Mouse (Mus musculus) layer of hippocampus, postnatal 10 days (tissue): ENCODE measurements at regions not wholly inside any gene's neighbourhood (a gene's known extent, or its start where the extent isn't known, plus 50 kb on each side); places are given as distances from the start of the nearest gene placed in this dataset.

ENCODE experiments used
- DNase-seq, 2 experiments: peaks; one replicate each; pipeline ENCODE4 v3.0.0; 2021; ENCODE audit warnings: low spot score in 2 of 2

- no peak for DNase-seq
These were observed 268.8 kb downstream of the Gm9195 start for GRCm38 (mm10) chr14:72222836-72223235.

GRCm38 (mm10) chr14:72219523-72219922, 272.1 kb downstream of the Gm9195 start:
- no peak for DNase-seq

GRCm38 (mm10) chr14:72200307-72200706, 291.3 kb downstream of the Gm9195 start:
- DNase-seq: no peak

- no peak for DNase-seq
These were observed 291.7 kb downstream of the Gm9195 start for GRCm38 (mm10) chr14:72199900-72200299.

GRCm38 (mm10) chr14:72197972-72198371, 293.7 kb downstream of the Gm9195 start:
- no peak for DNase-seq

GRCm38 (mm10) chr14:72187329-72187984, 304.2 kb downstream of the Gm9195 start:
- DNase-seq: peak; percentile 61 to 78

GRCm38 (mm10) chr14:72175751-72176150, 315.9 kb downstream of the Gm9195 start:
- no peak for DNase-seq

GRCm38 (mm10) chr14:72172549-72173405, 318.9 kb downstream of the Gm9195 start:
- no peak for DNase-seq

GRCm38 (mm10) chr14:72171777-72172176, 319.9 kb downstream of the Gm9195 start:
- DNase-seq: no peak

GRCm38 (mm10) chr14:72158537-72159323, 332.9 kb downstream of the Gm9195 start:
- DNase-seq: peak; percentile 32 to 41

- DNase-seq: no peak
These were observed 336.3 kb downstream of the Gm9195 start for GRCm38 (mm10) chr14:72155197-72155907.

GRCm38 (mm10) chr14:72151676-72152075, 340.0 kb downstream of the Gm9195 start:
- DNase-seq: no peak

- DNase-seq: no peak
These were observed 342.2 kb downstream of the Gm9195 start for GRCm38 (mm10) chr14:72149463-72149862.

GRCm38 (mm10) chr14:72148886-72149285, 342.8 kb downstream of the Gm9195 start:
- DNase-seq: no peak

GRCm38 (mm10) chr14:72146381-72146780, 345.3 kb downstream of the Gm9195 start:
- DNase-seq: no peak

- peak in 1 of 2 experiments; percentile 36 for DNase-seq
These were observed 348.7 kb downstream of the Gm9195 start for GRCm38 (mm10) chr14:72142883-72143487.

- DNase-seq: no peak
These were observed 350.5 kb downstream of the Gm9195 start for GRCm38 (mm10) chr14:72141136-72141535.

GRCm38 (mm10) chr14:72130149-72130548, 361.5 kb downstream of the Gm9195 start:
- DNase-seq: no peak

GRCm38 (mm10) chr14:72121786-72122185, 369.9 kb downstream of the Gm9195 start:
- no peak for DNase-seq

- DNase-seq: no peak
These were observed 370.6 kb downstream of the Gm9195 start for GRCm38 (mm10) chr14:72121006-72121405.

GRCm38 (mm10) chr14:72116842-72117241, 374.8 kb downstream of the Gm9195 start:
- peak; percentile 42 to 55 for DNase-seq
